Mouse (Mus musculus) mature B cell (primary cell): ENCODE results near the gene Bcl7a.

ENCODE experiments used
- in situ Hi-C: fragments of 300-500 bp; cut with MboI; formaldehyde crosslinking; loops from 2 replicates; pipeline ENCODE4 v1.14.3; 2019

The Bcl7a gene

GRCm38 (mm10) chr5:123416566-123417518, 73.2 kb downstream of the Bcl7a start:
- in situ Hi-C loops, result no loop called here

- in situ Hi-C loops, result no loop called here
These were observed 80.3 kb downstream of the Bcl7a start for GRCm38 (mm10) chr5:123423885-123424284.
